Mouse (Mus musculus) hindbrain, embryonic 14.5 days (tissue): ENCODE measurements at regions not wholly inside any gene's neighbourhood (a gene's known extent, or its start where the extent isn't known, plus 50 kb on each side); places are given as distances from the start of the nearest gene placed in this dataset.

Source experiments
- ATAC-seq: fragments of 200-750 bp; cut with Nextera tagmentation; 2 replicates; pipeline ENCODE4 v1.8.0; 2017; ENCODE audit warnings: moderate number of reproducible peaks, mild to moderate bottlenecking, moderate TSS enrichment, moderate library complexity; ENCODE audit not compliant: low FRiP score
- DNase-seq: peaks from one replicate; pipeline ENCODE4 v3.0.0-alpha.2; 2015; ENCODE audit warnings: low spot score
- H3K27ac ChIP-seq: fragments of 300-500 bp; sonication (generic); 2 replicates; pipeline ENCODE4 v1.5.1; 2014; ENCODE audit warnings: mild to moderate bottlenecking, moderate library complexity
- H3K27me3 ChIP-seq: fragments of 300-500 bp; sonication (generic); 2 replicates; pipeline ENCODE4 v1.6.1; 2014; ENCODE audit warnings: mild to moderate bottlenecking, low read length, mixed read lengths; ENCODE audit not compliant: control insufficient read depth, insufficient read depth
- H3K36me3 ChIP-seq: fragments of 300-500 bp; sonication (generic); replicated peaks from 2 replicates; pipeline ENCODE4 v1.6.1; 2014; ENCODE audit not compliant: control insufficient read depth, insufficient read depth
- H3K4me1 ChIP-seq: fragments of 300-500 bp; sonication (generic); replicated peaks from 2 replicates; pipeline ENCODE4 v1.6.1; 2014; ENCODE audit warnings: antibody characterized with exemption, low read length, mixed read lengths; ENCODE audit not compliant: control insufficient read depth, insufficient read depth
- H3K4me2 ChIP-seq: fragments of 300-500 bp; sonication (generic); replicated peaks from 2 replicates; pipeline ENCODE4 v1.6.1; 2014; ENCODE audit warnings: mild to moderate bottlenecking, moderate library complexity
- H3K4me3 ChIP-seq: fragments of 300-500 bp; sonication (generic); replicated peaks from 2 replicates; pipeline ENCODE4 v1.5.1; 2014; ENCODE audit warnings: mild to moderate bottlenecking, low read length
- H3K9ac ChIP-seq: fragments of 300-500 bp; sonication (generic); 2 replicates; pipeline ENCODE4 v1.6.1; 2014
- H3K9me3 ChIP-seq: fragments of 300-500 bp; sonication (generic); 2 replicates; pipeline ENCODE4 v1.6.1; 2016; ENCODE audit warnings: low read length; ENCODE audit not compliant: control insufficient read depth
- whole genome bisulfite sequencing: fragments of 180-500 bp; shearing (Covaris S2); extraction: QIAGEN DNeasy Blood & Tissue Kit; methylation state at CpG from one replicate; pipeline ENCODE4 v1.1.7; 2014; 5-methylcytosine and 5-hydroxymethylcytosine counted together

GRCm38 (mm10) chr3:120511651-120512050 lies 659.8 kb downstream of the Rwdd3 start:
- Histone ChIP-seq H3K4me3 (no peak overlapping the region), H3K27me3 (no peaks in the 10 kb centered on the region), H3K9ac (no peak overlapping the region), H3K4me2 (no peak overlapping the region), H3K36me3 (no peaks in the 10 kb centered on the region), H3K4me1 (no peaks in the 10 kb centered on the region), H3K27ac (no peak overlapping the region), H3K9me3 (no peaks in the 10 kb centered on the region)
- no peak for ATAC-seq
- WGBS, result 90% methylated on average over 1 of the region's 1 CpGs
- DNase-seq, result no peak

GRCm38 (mm10) chr3:120498937-120499336 lies 672.6 kb downstream of the Rwdd3 start:
- DNase-seq (no peak), ATAC-seq (no peak)
- no peak overlapping the region for H3K27ac ChIP-seq
- H3K36me3 ChIP-seq, result no peaks in the 10 kb centered on the region
- no peak overlapping the region for H3K4me2 ChIP-seq
- H3K4me1 ChIP-seq, result no peaks in the 10 kb centered on the region
- WGBS, result 79% methylated on average over 4 of the region's 4 CpGs
- no peaks in the 10 kb centered on the region for H3K9me3 ChIP-seq
- H3K9ac ChIP-seq, result no peak overlapping the region
- no peaks in the 10 kb centered on the region for H3K27me3 ChIP-seq
- H3K4me3 ChIP-seq, result no peak overlapping the region

- Histone ChIP-seq H3K27ac (no peak overlapping the region), H3K36me3 (no peaks in the 10 kb centered on the region), H3K4me3 (no peak overlapping the region), H3K27me3 (no peaks in the 10 kb centered on the region), H3K4me2 (no peak overlapping the region), H3K9ac (no peak overlapping the region), H3K9me3 (no peaks in the 10 kb centered on the region), H3K4me1 (peaks cover 7% of the 10 kb centered on the region)
- no peak for DNase-seq
- ATAC-seq, result no peak
- WGBS, result 50% methylated on average over 1 of the region's 1 CpGs
Measured at GRCm38 (mm10) chr3:120477934-120478333, 693.6 kb downstream of the Rwdd3 start.

- ATAC-seq, result no peak
- Histone ChIP-seq H3K9ac (no peak overlapping the region), H3K4me2 (no peak overlapping the region), H3K4me3 (no peak overlapping the region), H3K36me3 (no peaks in the 10 kb centered on the region), H3K4me1 (peaks cover 14% of the 10 kb centered on the region), H3K27me3 (no peaks in the 10 kb centered on the region), H3K27ac (no peak overlapping the region), H3K9me3 (no peaks in the 10 kb centered on the region)
- WGBS, result 76% methylated on average over 2 of the region's 2 CpGs
- no peak for DNase-seq
Measured at GRCm38 (mm10) chr3:120477232-120477631, 693.0 kb upstream of the Ptbp2 start.

- DNase-seq (peak; percentile 82), ATAC-seq (peak; percentile 87)
- WGBS, result 56% methylated on average over 2 of the region's 2 CpGs
- Histone ChIP-seq H3K4me2 (no peak overlapping the region), H3K27ac (peak overlapping the region; percentile 56), H3K27me3 (no peaks in the 10 kb centered on the region), H3K9me3 (no peaks in the 10 kb centered on the region), H3K36me3 (no peaks in the 10 kb centered on the region), H3K4me3 (no peak overlapping the region), H3K9ac (no peak overlapping the region), H3K4me1 (peaks cover 22% of the 10 kb centered on the region)
Measured at GRCm38 (mm10) chr3:120473645-120474038, 689.4 kb upstream of the Ptbp2 start.

GRCm38 (mm10) chr3:120472687-120473644 lies 688.7 kb upstream of the Ptbp2 start:
- Histone ChIP-seq H3K4me2 (0 out of 2 replicates have a peak overlapping the region, but pooled peaks have one; percentile 1), H3K9ac (peak overlapping the region; percentile 7)

GRCm38 (mm10) chr3:120471878-120472444 lies 687.7 kb upstream of the Ptbp2 start:
- ATAC-seq, result peak; percentile 48; the same call in 1 of the 2 replicates
- H3K4me2 ChIP-seq, result no peak overlapping the region
- no peak overlapping the region for H3K4me3 ChIP-seq
- peaks cover 22% of the 10 kb centered on the region for H3K4me1 ChIP-seq
- H3K36me3 ChIP-seq, result no peaks in the 10 kb centered on the region
- H3K9ac ChIP-seq, result peak overlapping the region; percentile 7; the same call in 1 of the 2 replicates
- no peak for DNase-seq
- no peaks in the 10 kb centered on the region for H3K27me3 ChIP-seq
- 27% methylated on average over 2 of the region's 2 CpGs for WGBS
- H3K9me3 ChIP-seq, result no peaks in the 10 kb centered on the region
- H3K27ac ChIP-seq, result peak overlapping the region; percentile 56

More at GRCm38 (mm10) chr3:120472687-120473644, 688.7 kb upstream of the Ptbp2 start:
- H3K27ac ChIP-seq, result peak overlapping the region; percentile 56
- 39% methylated on average over 13 of the region's 13 CpGs for WGBS
- no peaks in the 10 kb centered on the region for H3K9me3 ChIP-seq
- no peaks in the 10 kb centered on the region for H3K36me3 ChIP-seq
- H3K4me1 ChIP-seq, result peaks cover 22% of the 10 kb centered on the region
- DNase-seq (no peak), ATAC-seq (0 out of 2 replicates have a peak, but pooled peaks have one; percentile 31)
- no peak overlapping the region for H3K4me3 ChIP-seq
- no peaks in the 10 kb centered on the region for H3K27me3 ChIP-seq

GRCm38 (mm10) chr3:120468887-120469286 lies 684.6 kb upstream of the Ptbp2 start:
- H3K27ac ChIP-seq, result no peak overlapping the region
- no peak overlapping the region for H3K4me2 ChIP-seq
- no peaks in the 10 kb centered on the region for H3K27me3 ChIP-seq
- H3K36me3 ChIP-seq, result no peaks in the 10 kb centered on the region
- 80% methylated on average over 2 of the region's 2 CpGs for WGBS
- no peak overlapping the region for H3K9ac ChIP-seq
- H3K4me3 ChIP-seq, result no peak overlapping the region
- H3K4me1 ChIP-seq, result peaks cover 22% of the 10 kb centered on the region
- H3K9me3 ChIP-seq, result no peaks in the 10 kb centered on the region
- ATAC-seq, result no peak
- no peak for DNase-seq

GRCm38 (mm10) chr3:120460717-120461116 lies 676.5 kb upstream of the Ptbp2 start:
- no peak overlapping the region for H3K9ac ChIP-seq
- H3K4me1 ChIP-seq, result no peaks in the 10 kb centered on the region
- H3K4me3 ChIP-seq, result no peak overlapping the region
- no peaks in the 10 kb centered on the region for H3K27me3 ChIP-seq
- ATAC-seq (no peak), DNase-seq (no peak)
- no peaks in the 10 kb centered on the region for H3K36me3 ChIP-seq
- no peak overlapping the region for H3K27ac ChIP-seq
- no peak overlapping the region for H3K4me2 ChIP-seq
- no peaks in the 10 kb centered on the region for H3K9me3 ChIP-seq
